Mouse (Mus musculus) lung, postnatal 10 days (tissue): Measurements from ENCODE around the gene Cacna1i.
A peak's percentile ranks its signal among the peaks of the same experiment; 100 is the strongest.

Source experiments
- DNase-seq: peaks from one replicate; pipeline ENCODE4 v3.0.0; 2021

Cacna1i gene

GRCm38 (mm10) chr15:80335196-80335595, 48.2 kb downstream of the Cacna1i start:
- DNase-seq = no peak

GRCm38 (mm10) chr15:80340348-80340747, 53.3 kb downstream of the Cacna1i start:
- DNase-seq = peak; percentile 45

- DNase-seq = peak; percentile 7
These were observed 55.4 kb downstream of the Cacna1i start for GRCm38 (mm10) chr15:80342394-80342793.

- DNase-seq = peak; percentile 40
These were observed 56.0 kb downstream of the Cacna1i start for GRCm38 (mm10) chr15:80343031-80343430.

- DNase-seq = no peak
These were observed 56.7 kb downstream of the Cacna1i start for GRCm38 (mm10) chr15:80343731-80344130.

GRCm38 (mm10) chr15:80346510-80346909, 59.5 kb downstream of the Cacna1i start:
- no peak for DNase-seq

- DNase-seq = no peak
These were observed 63.4 kb downstream of the Cacna1i start for GRCm38 (mm10) chr15:80350431-80350830.

GRCm38 (mm10) chr15:80358798-80359197, 71.8 kb downstream of the Cacna1i start:
- DNase-seq = no peak

- DNase-seq = no peak
These were observed 74.9 kb downstream of the Cacna1i start for GRCm38 (mm10) chr15:80361780-80362508.

- DNase-seq = no peak
These were observed 75.6 kb downstream of the Cacna1i start for GRCm38 (mm10) chr15:80362509-80363172.

GRCm38 (mm10) chr15:80363821-80364715, 77.0 kb downstream of the Cacna1i start:
- no peak for DNase-seq

GRCm38 (mm10) chr15:80366899-80367298, 79.9 kb downstream of the Cacna1i start:
- DNase-seq = no peak

GRCm38 (mm10) chr15:80373219-80373964, 86.4 kb downstream of the Cacna1i start:
- DNase-seq = peak; percentile 16

GRCm38 (mm10) chr15:80374854-80375253, 87.8 kb downstream of the Cacna1i start:
- no peak for DNase-seq

GRCm38 (mm10) chr15:80387185-80387584, 100.1 kb downstream of the Cacna1i start:
- DNase-seq = no peak

- no peak for DNase-seq
These were observed 104.8 kb downstream of the Cacna1i start for GRCm38 (mm10) chr15:80391791-80392190.

GRCm38 (mm10) chr15:80395035-80395434, 108.0 kb downstream of the Cacna1i start:
- no peak for DNase-seq

- DNase-seq = no peak
These were observed 112.4 kb downstream of the Cacna1i start for GRCm38 (mm10) chr15:80399451-80399850.

GRCm38 (mm10) chr15:80401387-80401898, 114.4 kb downstream of the Cacna1i start:
- DNase-seq = no peak

GRCm38 (mm10) chr15:80401980-80402379, 114.9 kb downstream of the Cacna1i start:
- no peak for DNase-seq

GRCm38 (mm10) chr15:80407873-80408272, 120.8 kb downstream of the Cacna1i start:
- peak; percentile 54 for DNase-seq

GRCm38 (mm10) chr15:80410661-80411060, 123.6 kb downstream of the Cacna1i start:
- DNase-seq = no peak
